Mouse (Mus musculus): ENCODE measurements at regions not wholly inside any gene's neighbourhood (a gene's known extent, or its start where the extent isn't known, plus 50 kb on each side); places are given as distances from the start of the nearest gene placed in this dataset.

DNA sequence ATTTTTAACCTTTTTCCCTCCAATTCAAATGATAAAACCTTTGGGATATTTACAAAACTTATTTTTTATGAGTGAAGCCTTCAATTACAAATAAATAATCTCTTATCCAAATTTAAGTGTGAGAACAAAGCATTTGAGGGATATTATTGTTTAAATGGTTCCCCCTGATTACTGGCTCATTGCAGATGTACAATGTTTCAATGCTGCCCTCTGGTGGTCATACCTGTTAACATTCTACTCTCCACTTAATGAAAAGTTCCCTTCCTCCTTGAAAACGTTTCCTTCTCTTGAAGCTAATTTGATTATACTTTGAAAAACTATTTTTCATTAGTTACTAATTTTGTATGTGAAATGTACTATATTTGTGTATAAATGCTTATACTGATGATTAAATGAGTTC, 129.1 kb upstream of the Tecrl start:
- TF ChIP-seq EP300 (IDR thresholded peaks at IDR 0.05; ENCODE audit: low read depth) (no peak), CTCF (IDR thresholded peaks at IDR 0.05; ENCODE audit: low read depth) (peak; percentile 63)

Data from heart, postnatal 0 days (tissue).